Mouse (Mus musculus) MEL (cell line): ENCODE measurements around the gene Ccdc172.

Source experiments
- CTCF ChIP-seq, 3 experiments: IDR thresholded peaks in 2 of 3; conservative IDR thresholded peaks in 1 of 3; 2 replicates each; pipeline ENCODE4 v1.5.1; 2011 to 2012; ENCODE audit warnings: low read length in 3 of 3, low read depth in 2 of 3, mild to moderate bottlenecking in 2 of 3, improper control_type of control experiment in 1 of 3, inconsistent platforms in 1 of 3, mixed read lengths in 1 of 3, moderate library complexity in 1 of 3; ENCODE audit not compliant: control insufficient read depth in 1 of 3, insufficient read depth in 1 of 3, poor library complexity in 1 of 3, severe bottlenecking in 1 of 3
- E2F4 ChIP-seq: IDR thresholded peaks from 2 replicates; pipeline ENCODE4 v1.6.1; 2011; ENCODE audit warnings: low read depth, low read length, improper control_type of control experiment, borderline replicate concordance
- JUND ChIP-seq: IDR thresholded peaks from 2 replicates; pipeline ENCODE4 v1.6.1; 2011; ENCODE audit warnings: low read depth, mild to moderate bottlenecking, improper control_type of control experiment, low read length
- POLR2A ChIP-seq, 2 experiments: IDR thresholded peaks; 2 replicates each; pipeline ENCODE4 v1.6.1; 2011 to 2012; ENCODE audit warnings: low read length in 2 of 2, mild to moderate bottlenecking in 2 of 2, control low read depth in 1 of 2, improper control_type of control experiment in 1 of 2, low read depth in 1 of 2, moderate library complexity in 1 of 2; ENCODE audit not compliant: control insufficient read depth in 1 of 2, insufficient read depth in 1 of 2, poor library complexity in 1 of 2
- TCF12 ChIP-seq: IDR thresholded peaks from 2 replicates; pipeline ENCODE4 v1.6.1; 2014; ENCODE audit warnings: low read depth, mild to moderate bottlenecking, inconsistent platforms, low read length, improper control_type of control experiment, moderate library complexity

GRCm38 (mm10) chr19:58590251-58590936 lies 78.6 kb downstream of the Ccdc172 start:
- TF ChIP-seq TCF12 (no peak), E2F4 (no peak), JUND (no peak), POLR2A (IDR thresholded peaks at IDR 0.05; ENCODE audit: control insufficient read depth in 1 of 2, insufficient read depth in 1 of 2, low read depth in 1 of 2, low read length in 2 of 2, poor library complexity in 1 of 2) (no peak), CTCF (IDR thresholded peaks at IDR 0.05 in 2 of 3, conservative IDR thresholded peaks at IDR 0.05 in 1 of 3; ENCODE audit: control insufficient read depth in 1 of 3, insufficient read depth in 1 of 3, low read depth in 2 of 3, low read length in 3 of 3, poor library complexity in 1 of 3, severe bottlenecking in 1 of 3) (no peak)
